Mouse (Mus musculus): Measurements from ENCODE around the gene Neu2. TPM values are rescaled to one million over a fixed set of nuclear protein-coding genes. Genes with fewer than 3 reads are reported as not detected.

The Neu2 gene
- polyA plus RNA-seq, 1 experiment from 2014 or later = not detected

DNA sequence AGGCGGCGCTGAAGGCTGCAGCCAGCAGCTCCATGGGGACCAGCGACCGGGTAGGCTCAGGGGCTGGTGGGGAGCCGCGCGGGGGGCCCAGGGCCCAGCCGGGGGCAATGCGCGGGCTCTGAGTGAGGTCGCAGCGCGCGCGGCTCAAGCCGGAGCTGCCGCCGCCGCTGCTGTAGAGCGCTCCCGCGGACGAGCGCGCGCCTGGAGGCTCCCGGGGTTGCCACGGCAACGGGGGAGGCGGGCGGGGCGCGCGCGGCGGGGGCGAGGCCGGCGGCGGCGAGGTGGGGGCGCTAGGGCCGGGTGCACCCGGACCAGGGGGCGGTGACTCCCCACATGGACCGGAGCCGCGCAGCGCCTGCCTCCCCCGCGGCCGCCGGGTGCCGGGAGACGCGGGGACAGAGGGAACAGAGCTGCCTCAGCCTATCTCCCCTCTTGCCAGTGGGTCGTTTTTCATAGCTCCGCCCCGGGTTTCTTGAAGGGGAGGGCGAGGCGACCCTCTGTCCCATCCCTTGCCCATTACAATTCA lies 540 bp downstream of the Neu2 start:
- 1% methylated on average over 39 of the region's 61 CpGs for whole genome bisulfite sequencing (ENCODE audit: missing documents)
- Histone ChIP-seq H3K36me3 (ENCODE audit: inconsistent target) (no peaks in the 10 kb centered on the region), H3K27ac (no peak overlapping the region), H3K4me3 (ENCODE audit: inconsistent target) (no peak overlapping the region), H3K79me2 (ENCODE audit: inconsistent target) (no peaks in the 10 kb centered on the region)

DNA sequence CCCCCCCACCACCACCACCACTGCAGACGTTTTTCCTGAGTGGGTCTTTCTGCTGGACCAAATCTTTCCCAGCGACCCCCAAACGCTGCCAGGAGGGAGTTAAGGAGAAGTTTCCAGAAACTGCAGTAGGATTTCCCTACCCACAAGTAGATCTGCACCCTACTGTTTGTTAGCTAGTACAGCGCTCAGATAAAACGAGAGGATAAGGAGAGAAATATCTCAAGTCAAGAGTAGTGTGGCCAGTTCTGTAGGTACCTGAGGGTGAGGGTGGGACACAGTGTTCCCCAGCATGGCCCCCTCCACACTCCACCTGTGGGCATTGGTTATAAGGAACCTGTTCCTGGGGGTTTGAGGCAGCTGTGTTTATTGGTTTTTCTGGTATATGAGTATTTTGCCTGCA lies 1.2 kb downstream of the Neu2 start:
- no peak overlapping the region for H3K27ac ChIP-seq
- no peaks in the 10 kb centered on the region for H3K36me3 ChIP-seq (ENCODE audit: inconsistent target)
- no peaks in the 10 kb centered on the region for H3K79me2 ChIP-seq (ENCODE audit: inconsistent target)
- WGBS (ENCODE audit: missing documents) = 14% methylated on average over 4 of the region's 5 CpGs
- H3K4me3 ChIP-seq (ENCODE audit: inconsistent target) = no peak overlapping the region

DNA sequence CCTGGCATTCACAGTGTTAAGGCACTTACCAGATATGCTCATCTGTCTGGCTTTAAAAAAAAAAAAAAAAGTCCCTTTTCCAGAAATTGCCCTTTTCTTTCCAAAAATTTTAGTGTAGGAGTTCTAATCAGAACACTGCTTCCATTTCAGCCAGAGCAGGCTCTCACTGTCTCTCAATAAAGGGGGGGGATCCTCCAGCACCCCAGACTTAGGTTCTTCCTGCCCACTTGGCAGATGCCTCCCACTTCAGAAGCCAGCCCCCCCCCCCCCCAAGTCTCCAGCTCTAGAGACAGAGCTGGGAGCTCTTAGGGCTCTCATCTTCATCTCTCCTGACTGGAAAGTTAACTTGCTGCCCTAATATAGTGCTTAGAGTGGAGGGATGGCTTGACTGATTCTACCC lies 10.8 kb downstream of the Neu2 start:
- H3K4me3 ChIP-seq (ENCODE audit: inconsistent target) = no peak overlapping the region
- H3K79me2 ChIP-seq (ENCODE audit: inconsistent target) = no peaks in the 10 kb centered on the region
- H3K27ac ChIP-seq = no peak overlapping the region
- no peaks in the 10 kb centered on the region for H3K36me3 ChIP-seq (ENCODE audit: inconsistent target)

GRCm38 (mm10) chr1:87521523-87521922 lies 11.8 kb downstream of the Neu2 start:
- H3K27ac ChIP-seq = no peak overlapping the region
- 100% methylated on average over 1 of the region's 1 CpGs for WGBS (ENCODE audit: missing documents)
- no peaks in the 10 kb centered on the region for H3K79me2 ChIP-seq (ENCODE audit: inconsistent target)
- H3K36me3 ChIP-seq (ENCODE audit: inconsistent target) = no peaks in the 10 kb centered on the region
- no peak overlapping the region for H3K4me3 ChIP-seq (ENCODE audit: inconsistent target)

DNA sequence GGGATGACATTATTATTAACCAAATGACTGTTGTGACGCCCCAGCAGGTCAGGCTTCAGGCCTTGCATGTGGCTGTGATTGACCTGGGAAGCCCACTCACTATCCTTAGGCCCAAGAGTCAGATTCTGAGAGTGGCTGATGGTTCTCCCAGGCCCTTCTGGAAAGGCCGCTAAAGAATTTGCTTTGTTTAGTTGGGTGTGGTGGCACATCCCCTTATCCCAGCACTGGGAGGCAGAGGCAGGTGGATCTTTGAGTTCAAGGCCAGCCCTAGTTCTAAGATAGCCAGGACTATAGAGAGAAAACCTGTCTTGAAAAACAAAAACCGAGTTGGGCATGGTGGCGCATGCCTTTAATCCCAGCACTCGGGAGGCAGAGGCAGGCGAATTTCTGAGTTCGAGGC lies 15.4 kb downstream of the Neu2 start:
- 92% methylated on average over 7 of the region's 7 CpGs for WGBS (ENCODE audit: missing documents)
- H3K36me3 ChIP-seq (ENCODE audit: inconsistent target) = no peaks in the 10 kb centered on the region
- H3K79me2 ChIP-seq (ENCODE audit: inconsistent target) = no peaks in the 10 kb centered on the region
- H3K27ac ChIP-seq = no peak overlapping the region
- no peak overlapping the region for H3K4me3 ChIP-seq (ENCODE audit: inconsistent target)

DNA sequence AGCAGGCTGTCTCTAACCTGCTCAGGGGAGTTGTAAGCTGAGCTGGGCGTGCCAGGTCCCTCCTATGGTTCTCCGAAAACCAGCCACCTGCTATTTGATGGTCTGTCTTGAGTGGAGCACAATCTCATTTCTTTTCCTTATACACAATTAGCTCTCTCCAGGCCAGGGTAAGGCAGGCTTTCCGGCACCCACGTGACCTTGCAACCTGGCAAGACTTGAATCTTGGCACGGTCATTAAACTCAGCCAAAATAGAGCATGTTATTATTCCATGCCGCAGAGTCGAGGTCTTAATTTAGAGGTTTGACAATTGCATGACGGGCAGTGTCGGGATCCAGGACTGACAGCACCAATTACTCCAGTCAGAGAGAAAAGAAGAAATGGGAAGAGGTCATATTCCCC lies 17.5 kb downstream of the Neu2 start:
- Histone ChIP-seq H3K4me3 (ENCODE audit: inconsistent target) (no peak overlapping the region), H3K79me2 (ENCODE audit: inconsistent target) (no peaks in the 10 kb centered on the region), H3K27ac (no peak overlapping the region), H3K36me3 (ENCODE audit: inconsistent target) (no peaks in the 10 kb centered on the region)
- WGBS (ENCODE audit: missing documents) = 93% methylated on average over 9 of the region's 9 CpGs

GRCm38 (mm10) chr1:87532346-87532745 lies 22.7 kb downstream of the Neu2 start:
- H3K36me3 ChIP-seq (ENCODE audit: inconsistent target) = no peaks in the 10 kb centered on the region
- WGBS (ENCODE audit: missing documents) = 94% methylated on average over 3 of the region's 4 CpGs
- no peak overlapping the region for H3K27ac ChIP-seq
- no peaks in the 10 kb centered on the region for H3K79me2 ChIP-seq (ENCODE audit: inconsistent target)
- no peak overlapping the region for H3K4me3 ChIP-seq (ENCODE audit: inconsistent target)

DNA sequence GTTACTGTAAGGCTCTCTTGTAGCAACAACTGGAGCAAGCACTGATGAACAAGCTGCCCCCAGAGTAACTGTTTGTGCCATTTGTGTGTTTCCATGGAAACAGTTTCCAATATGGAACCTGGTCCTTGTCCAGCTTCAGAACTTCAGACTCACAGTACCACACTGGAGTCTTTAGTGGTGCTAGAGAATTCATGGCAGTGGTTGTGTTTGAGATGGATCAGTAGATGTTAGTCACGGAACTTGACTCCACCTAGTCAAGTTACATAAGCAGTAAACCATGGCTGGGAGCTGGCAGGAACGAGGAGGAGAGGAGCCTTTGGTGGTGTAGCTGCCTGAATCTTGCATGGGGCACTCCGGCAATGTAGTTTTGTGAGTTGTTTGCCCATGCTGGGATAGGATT lies 24.4 kb downstream of the Neu2 start:
- no peaks in the 10 kb centered on the region for H3K79me2 ChIP-seq (ENCODE audit: inconsistent target)
- H3K27ac ChIP-seq = no peak overlapping the region
- H3K4me3 ChIP-seq (ENCODE audit: inconsistent target) = no peak overlapping the region
- no peaks in the 10 kb centered on the region for H3K36me3 ChIP-seq (ENCODE audit: inconsistent target)
- WGBS (ENCODE audit: missing documents) = 83% methylated on average over 3 of the region's 3 CpGs

DNA sequence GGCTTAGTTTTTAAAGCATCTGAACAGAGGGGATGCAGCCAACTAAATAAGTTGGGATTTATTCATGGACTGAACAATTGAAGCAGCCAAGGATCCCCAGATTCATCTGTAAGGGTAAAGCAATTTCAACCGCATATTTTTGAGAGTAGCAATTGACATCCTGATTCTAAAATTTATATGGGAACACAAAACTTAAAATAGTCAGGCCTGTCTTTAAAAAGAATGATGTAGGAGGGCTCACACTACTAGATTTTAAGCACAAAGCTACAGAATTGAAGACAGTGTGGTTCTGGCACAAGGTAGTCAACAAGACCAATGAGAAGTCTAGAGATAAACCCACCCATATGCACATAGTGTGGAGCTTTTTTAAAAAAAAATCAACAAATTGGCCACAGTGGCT lies 27.3 kb downstream of the Neu2 start:
- H3K4me3 ChIP-seq (ENCODE audit: inconsistent target) = no peak overlapping the region
- no peaks in the 10 kb centered on the region for H3K36me3 ChIP-seq (ENCODE audit: inconsistent target)
- H3K27ac ChIP-seq = no peak overlapping the region
- no peaks in the 10 kb centered on the region for H3K79me2 ChIP-seq (ENCODE audit: inconsistent target)
- 95% methylated on average over 1 of the region's 1 CpGs for WGBS (ENCODE audit: missing documents)

DNA sequence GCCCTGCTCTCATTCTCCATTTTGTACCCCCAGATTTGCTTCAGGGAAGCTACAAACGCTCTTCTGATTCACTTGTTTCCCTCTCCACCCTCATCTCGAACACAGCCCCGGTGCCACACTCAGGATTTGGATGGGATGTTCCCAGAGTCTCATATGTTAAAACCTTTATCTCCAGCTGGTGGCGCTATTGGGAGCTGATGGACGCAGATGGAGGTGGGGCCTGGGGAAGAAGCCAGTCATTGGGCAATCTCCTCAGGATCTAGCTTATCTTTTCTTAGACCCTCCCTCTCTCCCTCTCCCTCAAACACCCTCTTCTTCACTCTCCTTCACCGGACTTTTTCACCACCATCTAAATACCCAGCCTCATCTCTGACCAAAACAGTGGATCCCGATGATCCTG lies 31.9 kb downstream of the Neu2 start:
- no peaks in the 10 kb centered on the region for H3K79me2 ChIP-seq (ENCODE audit: inconsistent target)
- H3K4me3 ChIP-seq (ENCODE audit: inconsistent target) = no peak overlapping the region
- no peak overlapping the region for H3K27ac ChIP-seq
- H3K36me3 ChIP-seq (ENCODE audit: inconsistent target) = no peaks in the 10 kb centered on the region
- 25% methylated on average over 7 of the region's 7 CpGs for WGBS (ENCODE audit: missing documents)

GRCm38 (mm10) chr1:87551008-87551407 lies 41.3 kb downstream of the Neu2 start:
- Histone ChIP-seq H3K4me3 (ENCODE audit: inconsistent target) (no peak overlapping the region), H3K36me3 (ENCODE audit: inconsistent target) (no peaks in the 10 kb centered on the region), H3K27ac (no peak overlapping the region), H3K79me2 (ENCODE audit: inconsistent target) (no peaks in the 10 kb centered on the region)
- WGBS (ENCODE audit: missing documents) = 72% methylated on average over 3 of the region's 3 CpGs

- Histone ChIP-seq H3K79me2 (ENCODE audit: inconsistent target) (no peaks in the 10 kb centered on the region), H3K27ac (no peak overlapping the region), H3K4me3 (ENCODE audit: inconsistent target) (no peak overlapping the region), H3K36me3 (ENCODE audit: inconsistent target) (no peaks in the 10 kb centered on the region)
- WGBS (ENCODE audit: missing documents) = 75% methylated on average over 1 of the region's 1 CpGs
Observed at GRCm38 (mm10) chr1:87553586-87553985, 43.9 kb downstream of the Neu2 start.

GRCm38 (mm10) chr1:87562967-87563366 lies 53.3 kb downstream of the Neu2 start:
- H3K79me2 ChIP-seq (ENCODE audit: inconsistent target) = no peaks in the 10 kb centered on the region
- WGBS (ENCODE audit: missing documents) = 100% methylated on average over 2 of the region's 3 CpGs
- no peaks in the 10 kb centered on the region for H3K36me3 ChIP-seq (ENCODE audit: inconsistent target)
- H3K27ac ChIP-seq = no peak overlapping the region
- H3K4me3 ChIP-seq (ENCODE audit: inconsistent target) = no peak overlapping the region

DNA sequence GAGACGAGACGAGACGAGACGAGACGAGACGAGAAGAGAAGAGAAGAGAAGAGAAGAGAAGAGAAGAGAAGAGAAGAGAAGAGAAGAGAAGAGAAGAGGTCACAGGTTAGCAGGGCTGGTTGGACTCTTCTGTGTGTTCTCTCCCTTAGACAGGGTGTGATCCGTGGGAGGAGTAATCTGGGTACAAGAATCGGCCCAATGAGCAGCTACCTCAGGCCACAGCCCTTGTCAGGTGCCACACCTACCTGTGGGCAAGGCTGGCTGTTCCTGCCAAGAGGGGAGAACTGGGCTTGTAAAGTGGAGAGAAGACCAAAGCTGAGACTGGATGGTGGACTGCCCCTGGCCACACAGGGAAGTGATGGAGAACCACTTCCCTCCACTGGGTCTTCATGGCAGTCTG lies 56.1 kb downstream of the Neu2 start:
- H3K36me3 ChIP-seq (ENCODE audit: inconsistent target) = no peaks in the 10 kb centered on the region
- H3K4me3 ChIP-seq (ENCODE audit: inconsistent target) = no peak overlapping the region
- H3K79me2 ChIP-seq (ENCODE audit: inconsistent target) = no peaks in the 10 kb centered on the region
- WGBS (ENCODE audit: missing documents) = 77% methylated on average over 2 of the region's 8 CpGs
- no peak overlapping the region for H3K27ac ChIP-seq

DNA sequence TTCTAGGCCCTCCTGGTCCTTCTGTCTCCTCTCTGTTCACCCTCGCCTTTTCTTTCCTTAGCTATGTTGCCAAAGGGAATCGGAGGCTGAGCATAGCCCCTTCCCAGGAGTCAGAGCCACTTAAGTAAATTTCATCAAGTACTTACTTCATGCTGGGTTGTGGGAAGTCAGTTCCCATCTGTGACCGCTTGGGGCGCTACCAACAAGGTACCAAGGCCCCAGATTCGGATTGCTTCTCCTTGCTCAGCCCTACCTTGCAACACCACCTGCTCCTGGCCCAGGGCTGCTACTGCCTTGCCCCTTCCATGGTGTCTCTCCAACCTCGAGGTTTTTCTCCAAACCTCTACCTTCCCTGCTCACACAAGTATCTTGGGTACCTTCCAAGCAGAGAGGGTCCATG lies 58.7 kb downstream of the Neu2 start:
- Histone ChIP-seq H3K79me2 (ENCODE audit: inconsistent target) (no peaks in the 10 kb centered on the region), H3K27ac (no peak overlapping the region), H3K4me3 (ENCODE audit: inconsistent target) (no peak overlapping the region), H3K36me3 (ENCODE audit: inconsistent target) (no peaks in the 10 kb centered on the region)
- WGBS (ENCODE audit: missing documents) = 71% methylated on average over 6 of the region's 6 CpGs

DNA sequence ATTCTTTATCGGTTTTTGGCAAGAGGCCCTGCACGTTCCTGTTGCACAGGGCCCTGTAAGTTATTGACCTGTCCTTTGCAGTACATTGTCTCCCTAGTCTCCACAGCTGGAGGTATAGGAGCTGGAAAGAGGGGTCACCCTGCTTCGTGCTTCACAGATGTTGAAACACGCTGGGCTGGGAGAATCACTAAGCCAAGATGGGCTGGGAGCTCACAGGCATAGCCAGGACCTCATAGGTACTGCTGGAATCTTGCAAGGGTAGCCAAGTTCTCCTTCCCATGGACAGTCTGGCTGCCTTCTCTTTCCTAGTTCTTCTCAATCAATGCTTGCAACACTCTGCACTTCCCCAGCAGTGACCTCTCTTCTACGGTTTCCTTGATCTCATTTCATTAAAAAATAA lies 63.6 kb downstream of the Neu2 start:
- WGBS (ENCODE audit: missing documents) = 84% methylated on average over 5 of the region's 5 CpGs
- H3K79me2 ChIP-seq (ENCODE audit: inconsistent target) = no peaks in the 10 kb centered on the region
- H3K27ac ChIP-seq = no peak overlapping the region
- H3K36me3 ChIP-seq (ENCODE audit: inconsistent target) = no peaks in the 10 kb centered on the region
- no peak overlapping the region for H3K4me3 ChIP-seq (ENCODE audit: inconsistent target)
